Mouse (Mus musculus) kidney, adult 2 months (tissue): ENCODE data around the gene Ptgis.

ENCODE experiments used
- CTCF ChIP-seq: fragments of 200-500 bp; conservative IDR thresholded peaks from 2 replicates; pipeline ENCODE4 v1.5.1; 2011; ENCODE audit warnings: low read depth, mild to moderate bottlenecking, control low read depth, low read length, moderate library complexity, mixed read lengths; ENCODE audit not compliant: insufficient read depth, insufficient read length
- POLR2A ChIP-seq: fragments of 200-500 bp; IDR thresholded peaks from one replicate; pipeline ENCODE4 v1.6.1; 2011; ENCODE audit warnings: low read depth, low read length, control low read depth

- TF ChIP-seq POLR2A: no peak
- TF ChIP-seq CTCF: no peak
These were observed 65.1 kb downstream of the Ptgis start for GRCm38 (mm10) chr2:167175284-167175683.
